Mouse (Mus musculus) brain, embryonic 14.5 days (tissue): ENCODE measurements around the gene Mdga1.

Experiments
- CTCF ChIP-seq: fragments of 200-500 bp; IDR thresholded peaks from 2 replicates; pipeline ENCODE4 v1.5.1; 2012; ENCODE audit warnings: inconsistent platforms, mild to moderate bottlenecking, moderate library complexity, borderline replicate concordance; ENCODE audit not compliant: insufficient read depth, insufficient read length; ENCODE audit errors: extremely low read depth
- POLR2A ChIP-seq: fragments of 200-500 bp; IDR thresholded peaks from 2 replicates; pipeline ENCODE4 v1.6.1; 2012; ENCODE audit warnings: mild to moderate bottlenecking, inconsistent platforms, borderline replicate concordance; ENCODE audit not compliant: poor library complexity, insufficient read depth, insufficient read length, severe bottlenecking; ENCODE audit errors: extremely low read depth

- no peak for TF ChIP-seq POLR2A
- TF ChIP-seq CTCF = no peak
These were observed 44.0 kb downstream of the Mdga1 start for GRCm38 (mm10) chr17:29925608-29926606.
